In genomic region chr11:22987357-22987756, GRCm38 (mm10) we compare ENCODE assay signal across 8 mouse cellular contexts. TPM values are rescaled to one million over a fixed set of nuclear protein-coding genes. Genes with fewer than 3 reads are reported as not detected.
DNase-seq lines count a peak whose midpoint lies in the region; ATAC-seq lines count a peak whose summit lies in the region.

No protein-coding gene starts in this region.

- no peaks in the 10 kb centered on the region for H3K36me3 ChIP-seq in hindbrain, embryonic 14.5 days (replicated peaks; ENCODE audit: control insufficient read depth, insufficient read depth)
- no peaks in the 10 kb centered on the region for H3K36me3 ChIP-seq in hindbrain, embryonic 13.5 days

- H3K4me1 ChIP-seq in hindbrain, embryonic 14.5 days (replicated peaks; ENCODE audit: control insufficient read depth, insufficient read depth, low read length): peaks cover 16% of the 10 kb centered on the region
- H3K4me1 ChIP-seq in hindbrain, embryonic 13.5 days (replicated peaks): peaks cover 20% of the 10 kb centered on the region

- H3K27ac ChIP-seq in hindbrain, embryonic 14.5 days: no peak overlapping the region
- no peak overlapping the region for H3K27ac ChIP-seq in hindbrain, embryonic 13.5 days

- no peaks in the 10 kb centered on the region for H3K27me3 ChIP-seq in hindbrain, embryonic 14.5 days (ENCODE audit: control insufficient read depth, insufficient read depth, low read length)
- no peaks in the 10 kb centered on the region for H3K27me3 ChIP-seq in hindbrain, embryonic 13.5 days

- no peak overlapping the region for H3K9ac ChIP-seq in hindbrain, embryonic 14.5 days
- H3K9ac ChIP-seq in hindbrain, embryonic 13.5 days: no peak overlapping the region; the same call in 1 of the 2 replicates

- no peak overlapping the region for H3K4me2 ChIP-seq in hindbrain, embryonic 14.5 days (replicated peaks)
- no peak overlapping the region for H3K4me2 ChIP-seq in hindbrain, embryonic 13.5 days

- H3K4me3 ChIP-seq in hindbrain, embryonic 14.5 days (replicated peaks; ENCODE audit: low read length): no peak overlapping the region
- no peak overlapping the region for H3K4me3 ChIP-seq in hindbrain, embryonic 13.5 days

- 45% methylated on average over 2 of the region's 2 CpGs for WGBS in hindbrain, embryonic 14.5 days
- 45% methylated on average over 2 of the region's 2 CpGs for WGBS in hindbrain, embryonic 13.5 days

- no peak for ATAC-seq in hindbrain, embryonic 14.5 days (ENCODE audit: low FRiP score)
- ATAC-seq in hindbrain, embryonic 13.5 days (ENCODE audit: low FRiP score): no peak

- H3K9me3 ChIP-seq in hindbrain, embryonic 14.5 days (ENCODE audit: control insufficient read depth, low read length): no peaks in the 10 kb centered on the region
- no peaks in the 10 kb centered on the region for H3K9me3 ChIP-seq in hindbrain, embryonic 13.5 days

- DNase-seq in hindbrain, embryonic 14.5 days (ENCODE audit: low spot score): peak; percentile 80
- peak; percentile 43 for DNase-seq in urinary bladder, postnatal 25 days (ENCODE audit: low spot score)
- DNase-seq in urinary bladder, postnatal 14 days (ENCODE audit: low spot score): no peak
- peak; percentile 68 to 90 for DNase-seq in cerebellum, postnatal 10 days
- DNase-seq in kidney, postnatal 14 days: peak; percentile 55
- peak; percentile 33 for DNase-seq in skeletal muscle tissue, adult 2 months (ENCODE audit: low read depth, low spot score)
- DNase-seq in c-Kit-positive CD71-positive TER-119-positive erythroid progenitor cells, embryonic 14.5 days (ENCODE audit: low spot score): no peak

RNA-seq across cellular contexts. Expression of gene Cct4, which starts 3.0 kb away (rescaled TPM):
- 317 and 326 TPM in 2 replicates for polyA plus RNA-seq in hindbrain, embryonic 14.5 days (2014; fragmentation: Nextera tagmentation; extraction: Ambion mirVana)
- 309 and 314 TPM in 2 replicates for polyA plus RNA-seq in hindbrain, embryonic 13.5 days (2015; fragmentation: Nextera tagmentation; extraction: Ambion mirVana)

RNA-seq across cellular contexts. Expression of gene Commd1, which starts 5.2 kb away (rescaled TPM):
- 247 and 282 TPM in 2 replicates for polyA plus RNA-seq in hindbrain, embryonic 14.5 days (2014; fragmentation: Nextera tagmentation; extraction: Ambion mirVana)
- polyA plus RNA-seq in hindbrain, embryonic 13.5 days (2015; fragmentation: Nextera tagmentation; extraction: Ambion mirVana): 287 and 301 TPM in 2 replicates

RNA-seq across cellular contexts. Expression of gene Gm28048, which starts 5.5 kb away (rescaled TPM):
- 3.2 and 4.3 TPM in 2 replicates for polyA plus RNA-seq in hindbrain, embryonic 14.5 days (2014; fragmentation: Nextera tagmentation; extraction: Ambion mirVana)
- polyA plus RNA-seq in hindbrain, embryonic 13.5 days (2015; fragmentation: Nextera tagmentation; extraction: Ambion mirVana): 4.8 and 6.1 TPM in 2 replicates

RNA-seq across cellular contexts. Expression of gene Zrsr1, which starts 15.6 kb away (rescaled TPM):
- polyA plus RNA-seq in hindbrain, embryonic 14.5 days (2014; fragmentation: Nextera tagmentation; extraction: Ambion mirVana): 8.2 and 8.5 TPM in 2 replicates
- polyA plus RNA-seq in hindbrain, embryonic 13.5 days (2015; fragmentation: Nextera tagmentation; extraction: Ambion mirVana): 6.6 and 8.3 TPM in 2 replicates

RNA-seq across cellular contexts. Expression of gene Fam161a, which starts 20.0 kb away (rescaled TPM):
- 5.7 and 9.0 TPM in 2 replicates for polyA plus RNA-seq in hindbrain, embryonic 14.5 days (2014; fragmentation: Nextera tagmentation; extraction: Ambion mirVana)
- polyA plus RNA-seq in hindbrain, embryonic 13.5 days (2015; fragmentation: Nextera tagmentation; extraction: Ambion mirVana): 6.6 and 7.5 TPM in 2 replicates

Comparison
In these comparisons a context has a peak if more than half of its experiments do, and no peak if none do; other contexts are left out.
1. DNase-seq: peak in hindbrain, embryonic 14.5 days (single experiment), urinary bladder, postnatal 25 days (single experiment), cerebellum, postnatal 10 days (2 of 2), kidney, postnatal 14 days (single experiment) and skeletal muscle tissue, adult 2 months (single experiment); none in urinary bladder, postnatal 14 days (single experiment) and c-Kit-positive CD71-positive TER-119-positive erythroid progenitor cells, embryonic 14.5 days (single experiment).